Comparison of ENCODE assay signal across 21 mouse cellular contexts in the genomic region with DNA sequence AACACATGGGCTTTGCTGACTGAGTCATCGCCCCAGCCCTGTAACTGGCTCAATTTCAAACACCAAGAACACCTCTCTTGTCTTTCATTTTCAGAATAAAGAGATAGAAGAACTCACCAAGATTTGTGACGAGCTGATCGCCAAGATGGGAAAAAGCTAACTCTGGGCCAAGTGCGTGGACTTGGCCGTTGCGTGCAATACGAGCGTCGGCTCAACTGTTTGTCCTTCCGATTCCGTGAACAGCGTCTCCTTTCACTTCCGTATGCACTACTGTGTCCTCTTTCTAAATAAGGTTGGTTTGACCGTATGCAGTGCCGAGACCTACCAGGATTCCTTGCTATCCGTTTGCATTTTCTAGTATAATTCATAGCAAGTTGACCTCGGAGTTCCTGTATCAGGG. TPM values are rescaled to one million over a fixed set of nuclear protein-coding genes. Genes with fewer than 3 reads are reported as not detected.
"Had no signal": no experiment of that assay in that cellular context is flagged by ENCODE, and none has a peak within 500 bp of the region (broad histone marks: within the 10 kb centered on the region; RNA-seq: fewer than 3 reads in every experiment).

No protein-coding gene starts in this region.

- H3K4me2 ChIP-seq: lung, embryonic 14.5 days; midbrain, embryonic 12.5 days; neural tube, embryonic 13.5 days; neural tube, embryonic 15.5 days had no signal

- H3K9ac ChIP-seq: lung, embryonic 14.5 days; midbrain, embryonic 12.5 days; neural tube, embryonic 13.5 days; neural tube, embryonic 15.5 days had no signal

- ATAC-seq: midbrain, embryonic 16.5 days had no signal

- H3K9me3 ChIP-seq: midbrain, embryonic 10.5 days; midbrain, embryonic 12.5 days; neural tube, embryonic 13.5 days; neural tube, embryonic 15.5 days had no signal

- H3K27ac ChIP-seq: midbrain, embryonic 10.5 days; midbrain, embryonic 12.5 days; neural tube, embryonic 13.5 days; neural tube, embryonic 15.5 days had no signal

- DNase-seq: lung, adult 18-20 months; lung, embryonic 14.5 days; lung, postnatal 10 days; lung, postnatal 4 days; midbrain, embryonic 14.5 days; retina, postnatal 1 day; right cerebral cortex, adult 18-20 months; right cerebral cortex, postnatal 25 days; right cerebral cortex, postnatal 4 days; spleen, adult 18-20 months; thymus, adult 18-20 months; thymus, postnatal 14 days; thymus, postnatal 36 days had no signal

- H3K4me3 ChIP-seq: midbrain, embryonic 10.5 days; midbrain, embryonic 12.5 days; myocyte; neural tube, embryonic 13.5 days; neural tube, embryonic 15.5 days had no signal

- H3K27me3 ChIP-seq: midbrain, embryonic 12.5 days; neural tube, embryonic 13.5 days; neural tube, embryonic 15.5 days had no signal

RNA-seq across cellular contexts. Expression of a gene that starts 9.7 kb away (rescaled TPM):
- polyA plus RNA-seq: lung, embryonic 14.5 days; lung, embryonic 16.5 days; midbrain, embryonic 10.5 days; midbrain, embryonic 12.5 days; midbrain, embryonic 14.5 days; midbrain, embryonic 16.5 days; myocyte; neural tube, embryonic 11.5 days; neural tube, embryonic 15.5 days had no signal
